Mouse (Mus musculus): Measurements from ENCODE around the gene Mat2b. TPM values are rescaled to one million over a fixed set of nuclear protein-coding genes. Genes with fewer than 3 reads are reported as not detected.

Mat2b gene
- 1.7 and 2.1 TPM in 2 replicates for polyA plus RNA-seq (2012)

GRCm38 (mm10) chr11:40695103-40695502 is at the start of gene Mat2b:
TSS of gene Mat2b (minus strand) at chr11:40695203.
- H3K36me3 ChIP-seq (ENCODE audit: control insufficient read depth), result peaks cover 12% of the 10 kb centered on the region
- TF ChIP-seq TAL1 (IDR thresholded peaks at IDR 0.05; ENCODE audit: low read length) (no peak), GATA1 (IDR thresholded peaks at IDR 0.05; ENCODE audit: low read length) (no peak)
- H3K27me3 ChIP-seq (ENCODE audit: control insufficient read depth), result no peaks in the 10 kb centered on the region
- peaks cover 41% of the 10 kb centered on the region for H3K4me1 ChIP-seq (ENCODE audit: control insufficient read depth)
- H3K4me3 ChIP-seq (replicated peaks), result peak within 1 kb of the TSS; percentile 97
- peaks cover 6% of the 10 kb centered on the region for H3K9me3 ChIP-seq (ENCODE audit: control insufficient read depth, low read length)

GRCm38 (mm10) chr11:40744348-40744747 is 49.3 kb upstream of the Mat2b start:
- H3K27me3 ChIP-seq (ENCODE audit: control insufficient read depth), result no peaks in the 10 kb centered on the region
- H3K4me1 ChIP-seq (ENCODE audit: control insufficient read depth), result peaks cover 3% of the 10 kb centered on the region; the same call in 1 of the 2 replicates
- peaks cover 41% of the 10 kb centered on the region for H3K36me3 ChIP-seq (ENCODE audit: control insufficient read depth)
- TF ChIP-seq GATA1 (IDR thresholded peaks at IDR 0.05; ENCODE audit: low read length) (no peak), TAL1 (IDR thresholded peaks at IDR 0.05; ENCODE audit: low read length) (no peak)
- H3K4me3 ChIP-seq (replicated peaks), result no peak overlapping the region
- H3K9me3 ChIP-seq (ENCODE audit: control insufficient read depth, low read length), result no peaks in the 10 kb centered on the region

GRCm38 (mm10) chr11:40741605-40742262 is 46.7 kb upstream of the Mat2b start:
- H3K27me3 ChIP-seq (ENCODE audit: control insufficient read depth), result no peaks in the 10 kb centered on the region
- no peaks in the 10 kb centered on the region for H3K9me3 ChIP-seq (ENCODE audit: control insufficient read depth, low read length)
- no peak overlapping the region for H3K4me3 ChIP-seq (replicated peaks)
- H3K36me3 ChIP-seq (ENCODE audit: control insufficient read depth), result peaks cover 63% of the 10 kb centered on the region
- no peak for TF ChIP-seq TAL1 (IDR thresholded peaks at IDR 0.05; ENCODE audit: low read length)
- H3K4me1 ChIP-seq (ENCODE audit: control insufficient read depth), result peaks cover 3% of the 10 kb centered on the region; the same call in 1 of the 2 replicates

- H3K9me3 ChIP-seq (ENCODE audit: control insufficient read depth, low read length), result no peaks in the 10 kb centered on the region
- no peaks in the 10 kb centered on the region for H3K27me3 ChIP-seq (ENCODE audit: control insufficient read depth)
- no peak overlapping the region for H3K4me3 ChIP-seq (replicated peaks)
- TF ChIP-seq TAL1 (IDR thresholded peaks at IDR 0.05; ENCODE audit: low read length) (no peak), GATA1 (IDR thresholded peaks at IDR 0.05; ENCODE audit: low read length) (no peak)
- peaks cover 19% of the 10 kb centered on the region for H3K4me1 ChIP-seq (ENCODE audit: control insufficient read depth)
- peaks cover 65% of the 10 kb centered on the region for H3K36me3 ChIP-seq (ENCODE audit: control insufficient read depth)
These were observed 42.4 kb upstream of the Mat2b start for GRCm38 (mm10) chr11:40737369-40737768.

GRCm38 (mm10) chr11:40734251-40734752 is 39.3 kb upstream of the Mat2b start:
- peak overlapping the region; percentile 88 for H3K4me3 ChIP-seq (replicated peaks)
- H3K9me3 ChIP-seq (ENCODE audit: control insufficient read depth, low read length), result no peaks in the 10 kb centered on the region
- no peaks in the 10 kb centered on the region for H3K27me3 ChIP-seq (ENCODE audit: control insufficient read depth)
- no peak for TF ChIP-seq GATA1 (IDR thresholded peaks at IDR 0.05; ENCODE audit: low read length)
- TF ChIP-seq TAL1 (IDR thresholded peaks at IDR 0.05; ENCODE audit: low read length), result no peak
- H3K4me1 ChIP-seq (ENCODE audit: control insufficient read depth), result peaks cover 36% of the 10 kb centered on the region
- H3K36me3 ChIP-seq (ENCODE audit: control insufficient read depth), result peaks cover 70% of the 10 kb centered on the region

GRCm38 (mm10) chr11:40733339-40734174 is 38.6 kb upstream of the Mat2b start, which contains the start of the genes Hmmr and Nudcd2:
TSS of gene Hmmr (minus strand) at chr11:40733422.
TSS of gene Nudcd2 (plus strand) at chr11:40733667.
- Histone ChIP-seq H3K27me3 (ENCODE audit: control insufficient read depth) (no peaks in the 10 kb centered on the region), H3K9me3 (ENCODE audit: control insufficient read depth, low read length) (no peaks in the 10 kb centered on the region), H3K4me3 (replicated peaks) (peak within 1 kb of the TSS; percentile 88), H3K36me3 (ENCODE audit: control insufficient read depth) (peaks cover 70% of the 10 kb centered on the region), H3K4me1 (ENCODE audit: control insufficient read depth) (peaks cover 36% of the 10 kb centered on the region)
- no peak for TF ChIP-seq GATA1 (IDR thresholded peaks at IDR 0.05; ENCODE audit: low read length)
- no peak for TF ChIP-seq TAL1 (IDR thresholded peaks at IDR 0.05; ENCODE audit: low read length)

GRCm38 (mm10) chr11:40732997-40733338 is 38.0 kb upstream of the Mat2b start:
- peaks cover 70% of the 10 kb centered on the region for H3K36me3 ChIP-seq (ENCODE audit: control insufficient read depth)
- peak overlapping the region; percentile 88 for H3K4me3 ChIP-seq (replicated peaks)
- no peaks in the 10 kb centered on the region for H3K27me3 ChIP-seq (ENCODE audit: control insufficient read depth)
- peaks cover 36% of the 10 kb centered on the region for H3K4me1 ChIP-seq (ENCODE audit: control insufficient read depth)
- no peaks in the 10 kb centered on the region for H3K9me3 ChIP-seq (ENCODE audit: control insufficient read depth, low read length)
- TF ChIP-seq TAL1 (IDR thresholded peaks at IDR 0.05; ENCODE audit: low read length) (no peak), GATA1 (IDR thresholded peaks at IDR 0.05; ENCODE audit: low read length) (no peak)

- Histone ChIP-seq H3K27me3 (ENCODE audit: control insufficient read depth) (no peaks in the 10 kb centered on the region), H3K9me3 (ENCODE audit: control insufficient read depth, low read length) (no peaks in the 10 kb centered on the region), H3K4me3 (replicated peaks) (no peak overlapping the region), H3K36me3 (ENCODE audit: control insufficient read depth) (peaks cover 100% of the 10 kb centered on the region), H3K4me1 (ENCODE audit: control insufficient read depth) (no peaks in the 10 kb centered on the region)
- TF ChIP-seq GATA1 (IDR thresholded peaks at IDR 0.05; ENCODE audit: low read length) (no peak), TAL1 (IDR thresholded peaks at IDR 0.05; ENCODE audit: low read length) (no peak)
These were observed 23.3 kb upstream of the Mat2b start for GRCm38 (mm10) chr11:40718324-40718723.

- H3K4me1 ChIP-seq (ENCODE audit: control insufficient read depth), result no peaks in the 10 kb centered on the region
- TF ChIP-seq GATA1 (IDR thresholded peaks at IDR 0.05; ENCODE audit: low read length) (no peak), TAL1 (IDR thresholded peaks at IDR 0.05; ENCODE audit: low read length) (no peak)
- H3K4me3 ChIP-seq (replicated peaks), result no peak overlapping the region
- H3K9me3 ChIP-seq (ENCODE audit: control insufficient read depth, low read length), result no peaks in the 10 kb centered on the region
- H3K36me3 ChIP-seq (ENCODE audit: control insufficient read depth), result peaks cover 100% of the 10 kb centered on the region
- no peaks in the 10 kb centered on the region for H3K27me3 ChIP-seq (ENCODE audit: control insufficient read depth)
These were observed 20.5 kb upstream of the Mat2b start for GRCm38 (mm10) chr11:40715524-40715923.
